Mouse (Mus musculus): Measurements from ENCODE around the gene Podxl. TPM values are rescaled to one million over a fixed set of nuclear protein-coding genes. Genes with fewer than 3 reads are reported as not detected.
A peak's percentile ranks its signal among the peaks of the same experiment; 100 is the strongest.

The Podxl gene
- polyA plus RNA-seq, 1 experiment from 2014 or later, result 9.8 TPM

GRCm38 (mm10) chr6:31556460-31557100 is 7.2 kb downstream of the Podxl start:
- no peaks in the 10 kb centered on the region for H3K9me3 ChIP-seq (ENCODE audit: control insufficient read depth, low read length)
- WGBS, result 92% methylated on average over 7 of the region's 7 CpGs

DNA sequence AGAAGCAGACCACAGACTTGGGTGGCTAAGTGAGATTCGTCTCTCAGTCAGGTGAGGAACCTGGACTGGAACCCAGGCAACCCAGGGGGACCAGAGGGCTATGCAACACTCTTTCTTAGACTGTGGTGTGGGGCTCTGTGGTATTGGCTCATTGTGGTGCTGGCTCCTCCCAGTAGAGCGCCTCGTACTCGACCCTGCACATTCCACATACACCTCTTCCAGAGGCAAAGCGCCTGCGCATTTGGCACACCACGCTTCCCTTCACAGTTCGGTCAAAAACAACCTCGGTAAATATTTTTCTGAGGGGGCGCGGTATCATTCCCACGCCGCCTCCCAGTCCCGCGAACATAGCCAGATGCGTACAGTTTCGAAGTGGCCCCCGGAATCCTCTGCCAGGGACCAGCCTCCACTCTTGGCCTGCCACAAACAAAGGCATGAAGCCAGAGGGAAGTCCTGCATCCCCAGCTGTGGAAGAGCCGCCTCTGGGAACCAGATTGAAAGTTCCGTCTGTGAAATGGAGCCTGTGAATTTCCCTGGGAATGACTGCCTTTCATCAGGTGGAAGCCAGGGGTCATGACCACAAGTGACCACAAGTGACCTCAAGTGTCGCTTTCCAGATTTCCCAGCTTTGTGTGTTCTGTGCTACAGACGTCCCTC is 12.8 kb downstream of the Podxl start:
- Histone ChIP-seq H3K36me3 (replicated peaks; ENCODE audit: control insufficient read depth, insufficient read depth) (no peaks in the 10 kb centered on the region), H3K9ac (no peak overlapping the region), H3K4me2 (replicated peaks) (no peak overlapping the region), H3K4me1 (replicated peaks; ENCODE audit: control insufficient read depth, insufficient read depth, low read length) (peaks cover 18% of the 10 kb centered on the region), H3K27me3 (ENCODE audit: control insufficient read depth, insufficient read depth, low read length) (no peaks in the 10 kb centered on the region), H3K27ac (no peak overlapping the region), H3K4me3 (replicated peaks; ENCODE audit: low read length) (no peak overlapping the region), H3K9me3 (ENCODE audit: control insufficient read depth, low read length) (no peaks in the 10 kb centered on the region)
- no peak for ATAC-seq (ENCODE audit: low FRiP score)
- 74% methylated on average over 22 of the region's 22 CpGs for whole genome bisulfite sequencing
- no peak for DNase-seq (ENCODE audit: low spot score)

More at GRCm38 (mm10) chr6:31556460-31557100, 7.2 kb downstream of the Podxl start:
- no peak for DNase-seq (ENCODE audit: low spot score)
- H3K4me3 ChIP-seq (replicated peaks; ENCODE audit: low read length), result no peak overlapping the region
- peaks cover 19% of the 10 kb centered on the region for H3K4me1 ChIP-seq (replicated peaks; ENCODE audit: control insufficient read depth, insufficient read depth, low read length)
- H3K27me3 ChIP-seq (ENCODE audit: control insufficient read depth, insufficient read depth, low read length), result no peaks in the 10 kb centered on the region
- no peaks in the 10 kb centered on the region for H3K36me3 ChIP-seq (replicated peaks; ENCODE audit: control insufficient read depth, insufficient read depth)
- no peak overlapping the region for H3K27ac ChIP-seq
- H3K9ac ChIP-seq, result no peak overlapping the region
- no peak for ATAC-seq (ENCODE audit: low FRiP score)
- H3K4me2 ChIP-seq (replicated peaks), result no peak overlapping the region

GRCm38 (mm10) chr6:31549361-31550051 is 14.3 kb downstream of the Podxl start:
- Histone ChIP-seq H3K4me3 (replicated peaks; ENCODE audit: low read length) (no peak overlapping the region), H3K27ac (no peak overlapping the region), H3K36me3 (replicated peaks; ENCODE audit: control insufficient read depth, insufficient read depth) (no peaks in the 10 kb centered on the region), H3K9me3 (ENCODE audit: control insufficient read depth, low read length) (no peaks in the 10 kb centered on the region), H3K9ac (no peak overlapping the region), H3K4me1 (replicated peaks; ENCODE audit: control insufficient read depth, insufficient read depth, low read length) (peaks cover 18% of the 10 kb centered on the region), H3K27me3 (ENCODE audit: control insufficient read depth, insufficient read depth, low read length) (no peaks in the 10 kb centered on the region), H3K4me2 (replicated peaks) (no peak overlapping the region)
- DNase-seq (ENCODE audit: low spot score), result no peak
- 50% methylated on average over 5 of the region's 5 CpGs for WGBS
- ATAC-seq (ENCODE audit: low FRiP score), result peak; percentile 46

DNA sequence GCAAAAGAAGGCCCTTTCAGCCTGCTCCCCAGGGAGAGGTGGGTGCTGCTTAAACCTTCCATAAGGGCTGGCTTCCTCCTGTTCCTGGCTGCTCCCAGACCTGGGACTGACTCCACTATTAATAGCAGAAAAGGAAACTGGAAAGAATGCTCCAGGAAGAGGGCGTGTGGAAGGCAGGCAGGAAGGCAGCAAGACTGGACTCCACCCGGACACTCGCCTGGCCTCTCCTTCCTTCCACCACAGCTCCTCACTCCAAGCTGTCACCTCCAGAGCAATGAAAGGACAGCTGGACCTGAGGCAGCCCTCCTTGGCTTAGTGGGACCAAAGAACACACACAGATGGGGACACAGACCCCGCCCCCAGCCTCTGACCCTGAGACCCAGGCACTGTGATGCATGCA is 19.5 kb downstream of the Podxl start:
- H3K4me3 ChIP-seq (replicated peaks; ENCODE audit: low read length), result no peak overlapping the region
- ATAC-seq (ENCODE audit: low FRiP score) (no peak; the same call in 1 of the 2 replicates), DNase-seq (ENCODE audit: low spot score) (no peak)
- H3K4me2 ChIP-seq (replicated peaks), result no peak overlapping the region
- H3K9me3 ChIP-seq (ENCODE audit: control insufficient read depth, low read length), result no peaks in the 10 kb centered on the region
- H3K36me3 ChIP-seq (replicated peaks; ENCODE audit: control insufficient read depth, insufficient read depth), result no peaks in the 10 kb centered on the region
- H3K27ac ChIP-seq, result no peak overlapping the region
- WGBS, result 86% methylated on average over 4 of the region's 4 CpGs
- 0 out of 2 replicates have a peak, but pooled peaks cover 7% of the 10 kb centered on the region for H3K4me1 ChIP-seq (replicated peaks; ENCODE audit: control insufficient read depth, insufficient read depth, low read length)
- H3K27me3 ChIP-seq (ENCODE audit: control insufficient read depth, insufficient read depth, low read length), result no peaks in the 10 kb centered on the region
- no peak overlapping the region for H3K9ac ChIP-seq

GRCm38 (mm10) chr6:31540018-31540417 is 23.8 kb downstream of the Podxl start:
- DNase-seq (ENCODE audit: low spot score) (no peak), ATAC-seq (ENCODE audit: low FRiP score) (no peak)
- no peaks in the 10 kb centered on the region for H3K9me3 ChIP-seq (ENCODE audit: control insufficient read depth, low read length)
- H3K4me1 ChIP-seq (replicated peaks; ENCODE audit: control insufficient read depth, insufficient read depth, low read length), result no peaks in the 10 kb centered on the region
- no peak overlapping the region for H3K27ac ChIP-seq
- H3K36me3 ChIP-seq (replicated peaks; ENCODE audit: control insufficient read depth, insufficient read depth), result no peaks in the 10 kb centered on the region
- no peak overlapping the region for H3K9ac ChIP-seq
- no peak overlapping the region for H3K4me2 ChIP-seq (replicated peaks)
- WGBS, result 94% methylated on average over 6 of the region's 6 CpGs
- H3K27me3 ChIP-seq (ENCODE audit: control insufficient read depth, insufficient read depth, low read length), result no peaks in the 10 kb centered on the region
- H3K4me3 ChIP-seq (replicated peaks; ENCODE audit: low read length), result no peak overlapping the region

DNA sequence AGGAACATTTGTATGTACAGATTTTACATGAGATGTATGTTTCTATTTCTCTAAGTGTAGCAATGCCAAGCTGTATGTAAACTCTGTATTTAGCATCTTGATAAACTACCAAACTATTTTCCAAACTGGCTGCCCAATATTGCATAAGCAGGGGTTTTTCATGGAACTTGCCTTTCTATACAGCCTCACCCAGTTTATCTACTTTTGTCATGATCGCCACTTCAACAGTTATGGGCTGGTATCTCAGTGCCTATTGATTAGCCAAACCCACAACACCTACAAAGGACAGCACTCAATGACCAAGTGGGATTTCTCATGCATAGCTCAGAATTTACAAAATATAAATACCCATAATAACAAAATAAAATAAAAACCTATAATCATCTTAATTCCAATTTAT is 25.7 kb downstream of the Podxl start:
- DNase-seq (ENCODE audit: low spot score) (no peak), ATAC-seq (ENCODE audit: low FRiP score) (no peak)
- WGBS, result 100% methylated on average over 1 of the region's 1 CpGs
- H3K9ac ChIP-seq, result no peak overlapping the region
- no peaks in the 10 kb centered on the region for H3K4me1 ChIP-seq (replicated peaks; ENCODE audit: control insufficient read depth, insufficient read depth, low read length)
- H3K4me2 ChIP-seq (replicated peaks), result no peak overlapping the region
- no peaks in the 10 kb centered on the region for H3K9me3 ChIP-seq (ENCODE audit: control insufficient read depth, low read length)
- H3K4me3 ChIP-seq (replicated peaks; ENCODE audit: low read length), result no peak overlapping the region
- no peaks in the 10 kb centered on the region for H3K36me3 ChIP-seq (replicated peaks; ENCODE audit: control insufficient read depth, insufficient read depth)
- H3K27me3 ChIP-seq (ENCODE audit: control insufficient read depth, insufficient read depth, low read length), result no peaks in the 10 kb centered on the region
- H3K27ac ChIP-seq, result no peak overlapping the region

- Histone ChIP-seq H3K27me3 (ENCODE audit: control insufficient read depth, insufficient read depth, low read length) (no peaks in the 10 kb centered on the region), H3K36me3 (replicated peaks; ENCODE audit: control insufficient read depth, insufficient read depth) (no peaks in the 10 kb centered on the region), H3K9ac (no peak overlapping the region), H3K4me1 (replicated peaks; ENCODE audit: control insufficient read depth, insufficient read depth, low read length) (no peaks in the 10 kb centered on the region), H3K27ac (no peak overlapping the region), H3K4me2 (replicated peaks) (no peak overlapping the region), H3K4me3 (replicated peaks; ENCODE audit: low read length) (no peak overlapping the region), H3K9me3 (ENCODE audit: control insufficient read depth, low read length) (no peaks in the 10 kb centered on the region)
- WGBS, result 89% methylated on average over 4 of the region's 4 CpGs
- DNase-seq (ENCODE audit: low spot score), result no peak
- ATAC-seq (ENCODE audit: low FRiP score), result no peak
Measured at GRCm38 (mm10) chr6:31537193-31537592, 26.6 kb downstream of the Podxl start.

DNA sequence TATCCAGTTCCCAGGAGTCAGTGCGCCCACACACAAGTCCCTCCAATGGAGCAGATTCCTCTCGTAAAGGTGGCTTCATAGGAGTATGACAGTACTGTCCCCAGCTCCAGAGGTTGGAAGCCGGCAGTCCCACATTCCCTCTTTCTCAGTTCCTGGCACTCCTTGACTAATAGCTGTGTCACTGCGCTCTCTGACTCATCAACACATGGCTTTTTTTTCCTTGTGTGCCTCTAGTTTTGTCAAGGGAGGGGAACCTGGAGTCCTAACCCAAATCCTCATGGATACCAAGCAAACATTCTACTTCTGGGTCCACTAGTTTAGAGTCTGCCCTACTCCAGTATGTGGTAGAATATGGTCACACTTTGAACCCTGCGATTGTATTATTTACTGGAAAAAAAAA is 29.1 kb downstream of the Podxl start:
- WGBS, result 97% methylated on average over 5 of the region's 5 CpGs
- no peak for DNase-seq (ENCODE audit: low spot score)

GRCm38 (mm10) chr6:31531880-31532279 is 31.9 kb downstream of the Podxl start:
- DNase-seq (ENCODE audit: low spot score), result no peak
- no peaks in the 10 kb centered on the region for H3K4me1 ChIP-seq (replicated peaks; ENCODE audit: control insufficient read depth, insufficient read depth, low read length)
- H3K27me3 ChIP-seq (ENCODE audit: control insufficient read depth, insufficient read depth, low read length), result no peaks in the 10 kb centered on the region
- H3K36me3 ChIP-seq (replicated peaks; ENCODE audit: control insufficient read depth, insufficient read depth), result peaks cover 4% of the 10 kb centered on the region; the same call in 1 of the 2 replicates
- no peaks in the 10 kb centered on the region for H3K9me3 ChIP-seq (ENCODE audit: control insufficient read depth, low read length)
- no peak overlapping the region for H3K4me3 ChIP-seq (replicated peaks; ENCODE audit: low read length)
- H3K4me2 ChIP-seq (replicated peaks), result no peak overlapping the region
- no peak overlapping the region for H3K27ac ChIP-seq
- 97% methylated on average over 3 of the region's 3 CpGs for WGBS
- H3K9ac ChIP-seq, result no peak overlapping the region
- no peak for ATAC-seq (ENCODE audit: low FRiP score)

More for the DNA sequence above, 29.1 kb downstream of the Podxl start:
- Histone ChIP-seq H3K27ac (no peak overlapping the region), H3K4me3 (replicated peaks; ENCODE audit: low read length) (no peak overlapping the region), H3K27me3 (ENCODE audit: control insufficient read depth, insufficient read depth, low read length) (no peaks in the 10 kb centered on the region), H3K4me1 (replicated peaks; ENCODE audit: control insufficient read depth, insufficient read depth, low read length) (no peaks in the 10 kb centered on the region), H3K36me3 (replicated peaks; ENCODE audit: control insufficient read depth, insufficient read depth) (no peaks in the 10 kb centered on the region), H3K4me2 (replicated peaks) (no peak overlapping the region), H3K9me3 (ENCODE audit: control insufficient read depth, low read length) (no peaks in the 10 kb centered on the region), H3K9ac (no peak overlapping the region)
- no peak for ATAC-seq (ENCODE audit: low FRiP score)

Measured in hindbrain, embryonic 14.5 days (tissue).